Mouse (Mus musculus): Measurements from ENCODE around the gene Synrg. TPM values are rescaled to one million over a fixed set of nuclear protein-coding genes. Genes with fewer than 3 reads are reported as not detected.

The Synrg gene
- polyA plus RNA-seq, 1 experiment from 2014 or later = 9.0 TPM

GRCm38 (mm10) chr11:84016147-84016809 lies 52.0 kb downstream of the Synrg start:
- Histone ChIP-seq H3K9ac (no peak overlapping the region), H3K36me3 (peaks cover 25% of the 10 kb centered on the region), H3K4me2 (no peak overlapping the region), H3K4me1 (peaks cover 13% of the 10 kb centered on the region), H3K4me3 (no peak overlapping the region), H3K27me3 (no peaks in the 10 kb centered on the region), H3K27ac (no peak overlapping the region), H3K9me3 (no peaks in the 10 kb centered on the region)
- 90% methylated on average over 6 of the region's 6 CpGs for WGBS
- ATAC-seq (ENCODE audit: insufficient number of reproducible peaks, insufficient read depth, low FRiP score, low TSS enrichment, low read depth) = no peak

- peaks cover 11% of the 10 kb centered on the region for H3K4me1 ChIP-seq
- no peaks in the 10 kb centered on the region for H3K9me3 ChIP-seq
- H3K9ac ChIP-seq = no peak overlapping the region
- no peak overlapping the region for H3K27ac ChIP-seq
- peaks cover 32% of the 10 kb centered on the region for H3K36me3 ChIP-seq
- 92% methylated on average over 7 of the region's 7 CpGs for WGBS
- no peak for ATAC-seq (ENCODE audit: insufficient number of reproducible peaks, insufficient read depth, low FRiP score, low TSS enrichment, low read depth)
- no peaks in the 10 kb centered on the region for H3K27me3 ChIP-seq
- no peak overlapping the region for H3K4me2 ChIP-seq
- H3K4me3 ChIP-seq = no peak overlapping the region
Observed at GRCm38 (mm10) chr11:84016810-84017508, 52.7 kb downstream of the Synrg start.

- H3K4me2 ChIP-seq = no peak overlapping the region
- H3K27ac ChIP-seq = no peak overlapping the region
- no peaks in the 10 kb centered on the region for H3K9me3 ChIP-seq
- H3K36me3 ChIP-seq = peaks cover 63% of the 10 kb centered on the region
- WGBS = 85% methylated on average over 5 of the region's 5 CpGs
- H3K4me3 ChIP-seq = no peak overlapping the region
- no peak for ATAC-seq (ENCODE audit: insufficient number of reproducible peaks, insufficient read depth, low FRiP score, low TSS enrichment, low read depth)
- H3K9ac ChIP-seq = no peak overlapping the region
- H3K27me3 ChIP-seq = no peaks in the 10 kb centered on the region
- no peaks in the 10 kb centered on the region for H3K4me1 ChIP-seq
Observed at GRCm38 (mm10) chr11:84027231-84027630, 63.0 kb downstream of the Synrg start.

GRCm38 (mm10) chr11:84028271-84029028 lies 64.2 kb downstream of the Synrg start:
- H3K27ac ChIP-seq = no peak overlapping the region
- WGBS = 81% methylated on average over 9 of the region's 9 CpGs
- H3K9me3 ChIP-seq = no peaks in the 10 kb centered on the region
- no peak overlapping the region for H3K9ac ChIP-seq
- H3K27me3 ChIP-seq = no peaks in the 10 kb centered on the region
- no peak overlapping the region for H3K4me3 ChIP-seq
- 0 out of 2 replicates have a peak, but pooled peaks cover 1% of the 10 kb centered on the region for H3K4me1 ChIP-seq
- H3K36me3 ChIP-seq = peaks cover 58% of the 10 kb centered on the region
- no peak overlapping the region for H3K4me2 ChIP-seq
- ATAC-seq (ENCODE audit: insufficient number of reproducible peaks, insufficient read depth, low FRiP score, low TSS enrichment, low read depth) = no peak

GRCm38 (mm10) chr11:84031971-84032370 lies 67.7 kb downstream of the Synrg start:
- no peak for ATAC-seq (ENCODE audit: insufficient number of reproducible peaks, insufficient read depth, low FRiP score, low TSS enrichment, low read depth)
- WGBS = 48% methylated on average over 9 of the region's 9 CpGs

GRCm38 (mm10) chr11:84032559-84032958 lies 68.3 kb downstream of the Synrg start:
- 0 out of 2 replicates have a peak, but pooled peaks cover 5% of the 10 kb centered on the region for H3K4me1 ChIP-seq
- H3K4me2 ChIP-seq = no peak overlapping the region
- 77% methylated on average over 5 of the region's 5 CpGs for WGBS
- peaks cover 26% of the 10 kb centered on the region for H3K36me3 ChIP-seq
- no peaks in the 10 kb centered on the region for H3K27me3 ChIP-seq
- H3K27ac ChIP-seq = no peak overlapping the region
- no peak for ATAC-seq (ENCODE audit: insufficient number of reproducible peaks, insufficient read depth, low FRiP score, low TSS enrichment, low read depth)
- no peak overlapping the region for H3K4me3 ChIP-seq
- H3K9ac ChIP-seq = no peak overlapping the region
- no peaks in the 10 kb centered on the region for H3K9me3 ChIP-seq

More at GRCm38 (mm10) chr11:84031971-84032370, 67.7 kb downstream of the Synrg start:
- no peak overlapping the region for H3K9ac ChIP-seq
- H3K9me3 ChIP-seq = no peaks in the 10 kb centered on the region
- 0 out of 2 replicates have a peak, but pooled peaks cover 5% of the 10 kb centered on the region for H3K4me1 ChIP-seq
- no peak overlapping the region for H3K27ac ChIP-seq
- H3K36me3 ChIP-seq = peaks cover 31% of the 10 kb centered on the region
- no peak overlapping the region for H3K4me3 ChIP-seq
- H3K4me2 ChIP-seq = no peak overlapping the region
- no peaks in the 10 kb centered on the region for H3K27me3 ChIP-seq

GRCm38 (mm10) chr11:84033671-84034070 lies 69.4 kb downstream of the Synrg start:
- 46% methylated on average over 5 of the region's 5 CpGs for WGBS

GRCm38 (mm10) chr11:84040621-84041020 lies 76.4 kb downstream of the Synrg start:
- 73% methylated on average over 6 of the region's 6 CpGs for WGBS
- H3K4me3 ChIP-seq = no peak overlapping the region

More at GRCm38 (mm10) chr11:84033671-84034070, 69.4 kb downstream of the Synrg start:
- H3K27me3 ChIP-seq = no peaks in the 10 kb centered on the region
- peaks cover 20% of the 10 kb centered on the region for H3K36me3 ChIP-seq
- no peak overlapping the region for H3K9ac ChIP-seq
- H3K27ac ChIP-seq = no peak overlapping the region
- no peak for ATAC-seq (ENCODE audit: insufficient number of reproducible peaks, insufficient read depth, low FRiP score, low TSS enrichment, low read depth)
- no peaks in the 10 kb centered on the region for H3K9me3 ChIP-seq
- 0 out of 2 replicates have a peak, but pooled peaks cover 5% of the 10 kb centered on the region for H3K4me1 ChIP-seq
- H3K4me2 ChIP-seq = no peak overlapping the region
- no peak overlapping the region for H3K4me3 ChIP-seq

GRCm38 (mm10) chr11:84042808-84043762 lies 78.9 kb downstream of the Synrg start:
- Histone ChIP-seq H3K36me3 (peaks cover 20% of the 10 kb centered on the region), H3K4me1 (peaks cover 21% of the 10 kb centered on the region), H3K9ac (no peak overlapping the region), H3K4me2 (no peak overlapping the region), H3K27me3 (no peaks in the 10 kb centered on the region), H3K4me3 (no peak overlapping the region), H3K9me3 (no peaks in the 10 kb centered on the region), H3K27ac (peak overlapping the region; percentile 51)
- WGBS = 44% methylated on average over 14 of the region's 14 CpGs
- ATAC-seq (ENCODE audit: insufficient number of reproducible peaks, insufficient read depth, low FRiP score, low TSS enrichment, low read depth) = no peak

More at GRCm38 (mm10) chr11:84040621-84041020, 76.4 kb downstream of the Synrg start:
- no peak for ATAC-seq (ENCODE audit: insufficient number of reproducible peaks, insufficient read depth, low FRiP score, low TSS enrichment, low read depth)
- H3K9me3 ChIP-seq = no peaks in the 10 kb centered on the region
- peaks cover 25% of the 10 kb centered on the region for H3K36me3 ChIP-seq
- peaks cover 15% of the 10 kb centered on the region for H3K4me1 ChIP-seq
- H3K9ac ChIP-seq = no peak overlapping the region
- no peak overlapping the region for H3K4me2 ChIP-seq
- no peak overlapping the region for H3K27ac ChIP-seq
- H3K27me3 ChIP-seq = no peaks in the 10 kb centered on the region

GRCm38 (mm10) chr11:84044988-84045387 lies 80.8 kb downstream of the Synrg start:
- 22% methylated on average over 1 of the region's 1 CpGs for WGBS
- no peak for ATAC-seq (ENCODE audit: insufficient number of reproducible peaks, insufficient read depth, low FRiP score, low TSS enrichment, low read depth)

More at GRCm38 (mm10) chr11:84044988-84045387, 80.8 kb downstream of the Synrg start:
- peaks cover 31% of the 10 kb centered on the region for H3K4me1 ChIP-seq
- no peak overlapping the region for H3K9ac ChIP-seq
- no peak overlapping the region for H3K27ac ChIP-seq
- no peak overlapping the region for H3K4me3 ChIP-seq
- no peaks in the 10 kb centered on the region for H3K27me3 ChIP-seq
- H3K4me2 ChIP-seq = no peak overlapping the region
- H3K36me3 ChIP-seq = peaks cover 17% of the 10 kb centered on the region
- H3K9me3 ChIP-seq = no peaks in the 10 kb centered on the region

Measured in embryonic facial prominence, embryonic 13.5 days (tissue).